Mouse (Mus musculus): Measurements from ENCODE around the gene Camkk1.

DNA sequence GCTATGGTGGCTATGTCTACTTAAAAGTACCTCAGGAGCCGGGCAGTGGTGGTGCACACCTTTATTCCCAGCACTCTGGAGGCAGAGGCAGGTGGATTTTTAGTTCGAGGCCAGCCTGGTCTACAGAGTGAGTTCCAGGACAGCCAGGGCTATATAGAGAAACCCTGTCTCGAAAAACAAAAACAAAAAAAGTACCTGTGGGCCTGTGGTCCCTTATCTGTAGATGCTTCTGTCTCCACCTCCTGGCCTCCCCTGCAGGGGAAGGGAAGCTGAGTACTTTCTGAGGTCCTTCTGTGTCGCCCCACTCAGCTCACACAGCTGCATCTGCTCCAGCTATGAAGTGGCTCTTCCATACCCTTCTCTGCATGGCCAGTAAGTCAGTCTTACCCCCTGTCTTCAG, 71.5 kb downstream of the Camkk1 start, which contains the start of gene Itgae:
- no peak for TF ChIP-seq CTCF (IDR thresholded peaks at IDR 0.05; ENCODE audit: extremely low read depth, insufficient read depth, low read length)
- no peak for TF ChIP-seq POLR2A (IDR thresholded peaks at IDR 0.05; ENCODE audit: extremely low read depth, insufficient read depth, low read length)
